Mouse (Mus musculus) small intestine, adult 2 months (tissue): ENCODE measurements at regions not wholly inside any gene's neighbourhood (a gene's known extent, or its start where the extent isn't known, plus 50 kb on each side); places are given as distances from the start of the nearest gene placed in this dataset.

Experiments
- CTCF ChIP-seq: fragments of 200-500 bp; IDR thresholded peaks from 2 replicates; pipeline ENCODE4 v1.5.1; 2012; ENCODE audit warnings: low read depth, mild to moderate bottlenecking, control low read depth, inconsistent platforms, low read length, moderate library complexity, mixed read lengths; ENCODE audit not compliant: insufficient replicate concordance, insufficient read length; ENCODE audit errors: extremely low read depth
- POLR2A ChIP-seq: fragments of 200-500 bp; IDR thresholded peaks from 2 replicates; pipeline ENCODE4 v1.6.1; 2012; ENCODE audit warnings: low read depth, mild to moderate bottlenecking, control low read depth, inconsistent platforms, low read length, moderate library complexity

- TF ChIP-seq CTCF = no peak
- no peak for TF ChIP-seq POLR2A
Observed at GRCm38 (mm10) chr1:43259841-43260240, 63.1 kb upstream of the Fhl2 start.
